Mouse (Mus musculus): Measurements from ENCODE around the gene Foxq1.

Gene Foxq1

DNA sequence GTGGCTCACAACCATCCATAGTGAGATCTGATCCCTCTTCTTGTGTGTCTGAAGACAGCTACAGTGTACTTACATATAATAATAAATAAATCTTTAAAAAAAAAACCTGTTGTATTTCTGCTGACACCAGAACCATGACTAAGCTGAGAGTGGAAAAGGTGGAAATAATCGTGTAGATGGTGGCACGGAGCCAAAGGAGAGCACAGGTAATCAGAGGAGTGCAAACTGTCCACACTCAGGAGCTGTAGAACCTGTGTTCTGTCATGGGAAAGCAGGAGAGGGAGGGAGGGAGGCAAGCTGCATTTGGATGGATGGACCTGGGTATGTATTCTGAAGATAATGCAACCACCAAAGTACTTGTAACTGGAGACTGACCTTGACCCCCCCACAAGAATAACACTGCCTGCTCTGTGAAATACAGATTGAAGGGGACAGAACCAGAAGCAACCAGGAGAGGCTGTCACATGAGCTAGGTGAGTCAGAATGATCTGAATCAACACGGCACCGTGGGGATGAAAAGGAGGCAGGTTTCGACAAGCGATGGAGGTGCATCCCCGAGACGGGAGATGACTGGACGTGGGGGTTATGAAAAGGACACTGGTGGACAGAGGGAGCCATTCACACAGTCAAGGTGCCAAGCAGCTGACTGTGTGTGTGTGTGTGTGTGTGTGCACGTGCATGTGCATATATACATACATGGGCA lies 17.0 kb downstream of the Foxq1 start:
- no peak for DNase-seq (ENCODE audit: low spot score in 2 of 2)

DNA sequence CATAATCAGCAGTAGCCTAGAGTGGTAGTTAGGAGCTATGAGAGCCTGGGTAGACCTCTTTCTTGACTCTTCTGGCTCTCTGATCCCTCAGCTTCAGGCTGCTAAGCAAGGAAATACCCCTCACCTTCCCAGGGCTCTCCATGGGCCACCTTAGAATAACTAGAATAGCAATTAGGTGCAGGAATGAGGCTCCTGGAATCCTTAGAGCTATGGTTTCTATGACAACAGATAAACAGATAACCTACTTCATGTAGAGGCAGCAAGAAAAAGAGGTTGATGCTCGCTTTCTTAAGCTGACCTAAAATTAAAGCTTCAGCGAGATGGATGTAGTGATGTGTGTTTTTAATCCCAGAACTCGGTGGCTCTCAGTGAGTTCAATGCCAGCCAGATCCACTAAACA lies 18.7 kb downstream of the Foxq1 start:
- DNase-seq (ENCODE audit: low spot score in 2 of 2), result no peak

DNA sequence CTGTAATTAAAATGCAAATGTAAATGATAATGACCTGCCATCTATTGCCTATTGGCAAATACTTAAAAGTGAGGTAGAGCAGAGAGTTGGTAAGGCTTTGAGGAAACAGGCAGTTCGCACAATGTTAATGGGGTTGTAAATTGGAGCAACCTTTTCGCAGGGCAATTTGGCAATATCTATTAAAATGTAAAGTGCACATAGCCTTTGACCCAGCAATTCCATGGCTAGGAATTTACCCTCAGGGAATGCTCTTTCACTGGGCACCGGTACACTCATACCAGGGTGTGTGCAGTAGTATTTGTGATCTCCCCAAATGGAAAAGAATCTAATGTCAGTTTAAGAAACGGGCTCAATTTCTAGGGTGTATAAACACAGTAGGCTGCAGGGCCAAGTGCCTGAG lies 20.8 kb downstream of the Foxq1 start:
- DNase-seq (ENCODE audit: low spot score in 2 of 2), result no peak

DNA sequence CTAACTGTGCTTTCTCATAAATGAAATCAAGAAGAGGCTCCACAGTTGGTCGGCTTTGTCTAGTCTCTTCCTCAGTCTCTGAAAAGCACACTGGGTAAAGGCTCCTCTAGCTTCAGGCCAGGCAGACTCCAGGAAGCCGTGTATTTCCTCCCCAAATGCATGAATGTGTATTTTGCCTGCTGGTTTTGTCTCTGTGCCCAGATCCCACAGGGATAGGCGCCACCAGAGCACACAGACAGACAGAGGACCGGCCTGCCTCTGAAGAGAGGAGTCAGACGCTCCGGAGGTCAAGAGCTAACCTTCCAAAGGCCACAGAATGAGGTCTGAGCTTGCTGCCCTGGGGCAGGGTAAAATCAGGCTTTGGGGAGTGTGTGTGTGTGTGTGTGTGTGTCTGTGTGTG lies 21.6 kb downstream of the Foxq1 start:
- DNase-seq (ENCODE audit: low spot score in 2 of 2), result no peak

DNA sequence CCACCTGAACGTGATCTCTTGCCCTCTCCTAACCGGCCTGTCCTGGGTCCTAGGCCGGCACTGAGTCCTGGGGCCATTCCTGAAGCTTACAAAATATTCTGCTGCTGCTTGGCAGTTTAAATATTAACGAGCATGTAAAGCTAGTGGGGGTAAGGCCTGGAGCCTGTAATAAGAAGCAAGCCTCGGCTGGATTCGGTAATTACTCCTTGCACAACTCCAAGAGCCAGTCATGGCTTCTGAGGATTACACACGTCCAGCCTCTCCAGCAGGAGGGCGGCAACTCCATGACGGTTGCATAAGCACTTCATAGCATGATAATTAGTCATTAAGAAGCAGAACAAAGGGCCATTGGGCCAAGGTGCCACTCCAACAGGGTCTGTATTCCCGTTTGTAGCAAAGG lies 22.5 kb downstream of the Foxq1 start:
- DNase-seq (ENCODE audit: low spot score in 2 of 2), result no peak

DNA sequence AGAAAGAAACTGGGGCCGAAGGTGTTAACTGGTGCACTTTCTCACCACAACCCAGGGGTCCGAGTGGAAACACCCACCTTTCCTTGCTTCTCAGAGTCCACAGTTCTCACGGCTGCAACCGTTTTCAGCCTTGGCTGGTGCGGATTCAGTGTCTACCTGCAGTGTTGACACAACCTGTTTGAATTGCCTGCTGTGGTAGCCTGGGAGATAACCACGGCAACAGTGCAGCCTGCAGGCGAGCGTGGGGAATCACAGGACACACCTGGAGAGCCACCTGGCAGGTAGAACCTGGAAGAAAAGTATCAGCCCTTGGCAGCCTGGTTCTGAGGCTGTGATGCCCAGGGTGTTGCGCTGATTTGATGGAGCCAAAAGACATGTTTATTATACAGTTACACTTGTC lies 23.9 kb downstream of the Foxq1 start:
- no peak for DNase-seq (ENCODE audit: low spot score in 2 of 2)

GRCm38 (mm10) chr13:31587341-31587740 lies 31.4 kb downstream of the Foxq1 start:
- no peak for DNase-seq (ENCODE audit: low spot score in 2 of 2)

- DNase-seq (ENCODE audit: low spot score in 2 of 2), result no peak
These were observed 43.6 kb downstream of the Foxq1 start for GRCm38 (mm10) chr13:31599576-31599975.

DNA sequence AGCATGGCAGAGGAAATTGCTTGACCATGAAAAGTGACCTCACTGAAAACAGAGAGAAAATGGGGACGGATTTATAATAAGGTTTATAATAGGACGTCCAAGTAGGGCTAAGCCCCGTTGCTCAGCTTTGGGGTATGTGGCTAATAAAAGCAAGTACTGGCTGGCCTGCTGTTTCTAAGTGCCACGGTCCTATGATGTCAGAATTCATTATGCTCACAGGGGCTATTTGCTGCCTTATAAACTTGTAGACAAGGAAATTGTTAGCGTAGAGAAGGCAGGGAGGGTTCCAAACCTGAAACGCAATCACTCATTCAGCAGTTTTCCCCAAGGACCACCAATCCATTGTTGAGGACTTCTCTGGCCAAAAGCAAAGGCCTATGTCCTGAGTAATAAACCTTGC lies 48.0 kb downstream of the Foxq1 start:
- no peak for DNase-seq (ENCODE audit: low spot score in 2 of 2)
